Mouse (Mus musculus): ENCODE results near the gene Fry. TPM values are rescaled to one million over a fixed set of nuclear protein-coding genes. Genes with fewer than 3 reads are reported as not detected.

Gene Fry
- total and polyA plus RNA-seq, 3 experiments: 1.9 to 2.3 TPM; not detected in 1

DNA sequence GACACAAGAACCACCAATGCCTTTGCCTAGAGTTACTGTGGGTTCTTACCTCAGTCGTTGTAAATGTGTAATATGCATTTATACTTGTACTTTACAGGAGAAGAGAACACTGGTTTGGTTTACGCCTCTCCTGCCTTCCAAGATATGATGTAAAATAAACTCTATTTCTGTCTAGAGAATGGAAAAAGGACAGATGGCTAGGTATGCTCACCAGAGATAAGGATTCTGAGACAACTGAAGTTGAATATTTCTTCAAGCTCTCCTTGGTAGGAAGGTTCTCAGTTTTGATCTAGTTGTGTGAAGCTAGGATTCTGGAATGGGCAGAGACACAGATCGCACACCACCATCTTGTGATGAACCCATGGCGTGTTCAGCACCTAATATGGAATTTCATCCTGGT lies 68.2 kb downstream of the Fry start:
- H3K79me2 ChIP-seq (ENCODE audit: control insufficient read depth, insufficient read depth, low read length, poor library complexity): no peaks in the 10 kb centered on the region
- no peak overlapping the region for H3K4me3 ChIP-seq (ENCODE audit: control insufficient read depth in 1 of 2, insufficient read depth in 1 of 2, low read depth in 2 of 2, low read length in 2 of 2)

DNA sequence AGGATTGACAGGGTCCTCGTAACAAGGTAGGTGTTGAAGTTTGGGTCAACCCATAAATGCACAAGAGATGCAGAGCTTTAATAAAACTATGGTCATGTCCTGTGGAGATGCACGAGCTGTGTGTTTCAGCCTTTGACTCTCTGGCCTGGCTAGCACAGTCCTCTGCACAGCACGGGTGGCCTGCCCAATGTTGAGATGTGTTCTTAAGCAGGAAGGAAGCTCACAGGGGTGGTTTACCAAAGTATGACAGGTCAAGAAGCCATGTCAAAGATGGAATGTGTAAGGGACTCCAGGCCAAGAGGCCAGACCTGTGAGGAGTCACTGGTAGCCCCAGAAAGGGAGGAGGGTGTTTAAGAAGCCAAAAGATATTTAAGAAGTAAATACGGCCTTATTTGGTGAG lies 69.6 kb downstream of the Fry start:
- Histone ChIP-seq H3K4me3 (ENCODE audit: control insufficient read depth in 1 of 2, insufficient read depth in 1 of 2, low read depth in 2 of 2, low read length in 2 of 2) (no peak overlapping the region), H3K9me3 (replicated peaks; ENCODE audit: insufficient read depth, low read length) (no peaks in the 10 kb centered on the region), H3K36me3 (ENCODE audit: control insufficient read depth in 1 of 2, insufficient read depth in 2 of 2, low read length in 2 of 2) (no peaks in the 10 kb centered on the region), H3K27me3 (ENCODE audit: control insufficient read depth in 1 of 2, insufficient read depth in 2 of 2, low read length in 2 of 2) (no peaks in the 10 kb centered on the region), H3K9ac (ENCODE audit: control insufficient read depth, low read depth, low read length, poor library complexity, severe bottlenecking) (no peak overlapping the region), H3K27ac (ENCODE audit: control insufficient read depth, low read depth, low read length) (no peak overlapping the region), H3K79me2 (ENCODE audit: control insufficient read depth, insufficient read depth, low read length, poor library complexity) (no peaks in the 10 kb centered on the region), H3K4me1 (ENCODE audit: control insufficient read depth in 1 of 2, insufficient read depth in 2 of 2, low read length in 2 of 2) (peaks cover 0 to 2% of the 10 kb centered on the region in 2 experiments; a peak in 1 of 4 replicates)
- TF ChIP-seq GABPA (IDR thresholded peaks at IDR 0.05; ENCODE audit: low read depth, low read length): no peak
- TF ChIP-seq SIN3A (IDR thresholded peaks at IDR 0.05; ENCODE audit: low read length): no peak
- TF ChIP-seq POLR2AphosphoS2 (IDR thresholded peaks at IDR 0.05; ENCODE audit: low read length): no peak
- TF ChIP-seq USF2 (IDR thresholded peaks at IDR 0.05; ENCODE audit: borderline replicate concordance in 1 of 2, insufficient read depth in 1 of 2, low read depth in 1 of 2, low read length in 2 of 2): no peak
- TF ChIP-seq POLR2A (IDR thresholded peaks at IDR 0.05; ENCODE audit: control insufficient read depth in 1 of 2, insufficient read depth in 1 of 2, low read depth in 1 of 2, low read length in 2 of 2, poor library complexity in 1 of 2): no peak
- no peak for TF ChIP-seq TCF12 (IDR thresholded peaks at IDR 0.05; ENCODE audit: low read depth, low read length)
- no peak for TF ChIP-seq ZC3H11A (IDR thresholded peaks at IDR 0.05; ENCODE audit: low read depth, low read length)
- TF ChIP-seq BHLHE40 (IDR thresholded peaks at IDR 0.05; ENCODE audit: borderline replicate concordance, low read depth, low read length): no peak
- TF ChIP-seq RAD21 (IDR thresholded peaks at IDR 0.05; ENCODE audit: low read depth, low read length): no peak
- no peak for TF ChIP-seq MAX (IDR thresholded peaks at IDR 0.05; ENCODE audit: low read length)
- no peak for TF ChIP-seq CHD1 (IDR thresholded peaks at IDR 0.05; ENCODE audit: low read depth, low read length)
- no peak for TF ChIP-seq POLR2AphosphoS5 (IDR thresholded peaks at IDR 0.05; ENCODE audit: borderline replicate concordance, low read depth, low read length)
- TF ChIP-seq ZKSCAN1 (IDR thresholded peaks at IDR 0.05; ENCODE audit: low read depth, low read length): no peak
- no peak for TF ChIP-seq ELF1 (IDR thresholded peaks at IDR 0.05; ENCODE audit: low read depth, low read length)
- no peak for TF ChIP-seq USF1 (IDR thresholded peaks at IDR 0.05; ENCODE audit: low read depth, low read length)
- TF ChIP-seq JUND (IDR thresholded peaks at IDR 0.05; ENCODE audit: low read depth, low read length): no peak
- no peak for TF ChIP-seq ZNF384 (IDR thresholded peaks at IDR 0.05; ENCODE audit: low read depth, low read length)
- no peak for TF ChIP-seq SMC3 (IDR thresholded peaks at IDR 0.05; ENCODE audit: low read depth, low read length)
- no peak for TF ChIP-seq TAL1 (IDR thresholded peaks at IDR 0.05; ENCODE audit: low read length)
- TF ChIP-seq MXI1 (IDR thresholded peaks at IDR 0.05; ENCODE audit: low read depth, low read length): no peak
- no peak for DNase-seq (ENCODE audit: low read depth, low spot score)

More for the DNA sequence above, 68.2 kb downstream of the Fry start:
- Histone ChIP-seq H3K27ac (ENCODE audit: control insufficient read depth, low read depth, low read length) (no peak overlapping the region), H3K27me3 (ENCODE audit: control insufficient read depth in 1 of 2, insufficient read depth in 2 of 2, low read length in 2 of 2) (no peaks in the 10 kb centered on the region), H3K9ac (ENCODE audit: control insufficient read depth, low read depth, low read length, poor library complexity, severe bottlenecking) (no peak overlapping the region), H3K36me3 (ENCODE audit: control insufficient read depth in 1 of 2, insufficient read depth in 2 of 2, low read length in 2 of 2) (no peaks in the 10 kb centered on the region), H3K9me3 (replicated peaks; ENCODE audit: insufficient read depth, low read length) (no peaks in the 10 kb centered on the region), H3K4me1 (ENCODE audit: control insufficient read depth in 1 of 2, insufficient read depth in 2 of 2, low read length in 2 of 2) (peaks cover 0 to 2% of the 10 kb centered on the region in 2 experiments; a peak in 1 of 4 replicates)
- peak; percentile 18; the same call in 1 of the 2 replicates for TF ChIP-seq TAL1 (IDR thresholded peaks at IDR 0.05; ENCODE audit: low read length)
- peak; percentile 67; the same call in 1 of the 2 replicates for TF ChIP-seq TCF12 (IDR thresholded peaks at IDR 0.05; ENCODE audit: low read depth, low read length)
- peak; percentile 57 for TF ChIP-seq GATA1 (IDR thresholded peaks at IDR 0.05; ENCODE audit: low read depth, low read length)
- no peak for TF ChIP-seq JUND (IDR thresholded peaks at IDR 0.05; ENCODE audit: low read depth, low read length)
- peak; percentile 60 to 61; a peak in 2 of 4 replicates for TF ChIP-seq EP300 (IDR thresholded peaks at IDR 0.05; ENCODE audit: low read depth in 1 of 2, low read length in 2 of 2)
- 0 out of 2 replicates have a peak, but pooled peaks have one; percentile 29 for TF ChIP-seq ETS1 (IDR thresholded peaks at IDR 0.05; ENCODE audit: low read depth, low read length)
- TF ChIP-seq CHD2 (IDR thresholded peaks at IDR 0.05; ENCODE audit: low read length): no peak
- no peak for TF ChIP-seq MYC (IDR thresholded peaks at IDR 0.05; ENCODE audit: low read depth, low read length)
- TF ChIP-seq RCOR1 (IDR thresholded peaks at IDR 0.05; ENCODE audit: low read depth, low read length): 0 out of 2 replicates have a peak, but pooled peaks have one; percentile 59
- no peak for TF ChIP-seq MYB (IDR thresholded peaks at IDR 0.05; ENCODE audit: low read depth, low read length)
- peak; percentile 45 for DNase-seq (ENCODE audit: low read depth, low spot score)
